Mouse (Mus musculus) thymus, postnatal 10 days (tissue): ENCODE data around the gene Mief1.

Experiments used
- DNase-seq, 2 experiments: peaks; one replicate each; pipeline ENCODE4 v3.0.0; 2021; ENCODE audit warnings: low spot score in 2 of 2

Gene Mief1

DNA sequence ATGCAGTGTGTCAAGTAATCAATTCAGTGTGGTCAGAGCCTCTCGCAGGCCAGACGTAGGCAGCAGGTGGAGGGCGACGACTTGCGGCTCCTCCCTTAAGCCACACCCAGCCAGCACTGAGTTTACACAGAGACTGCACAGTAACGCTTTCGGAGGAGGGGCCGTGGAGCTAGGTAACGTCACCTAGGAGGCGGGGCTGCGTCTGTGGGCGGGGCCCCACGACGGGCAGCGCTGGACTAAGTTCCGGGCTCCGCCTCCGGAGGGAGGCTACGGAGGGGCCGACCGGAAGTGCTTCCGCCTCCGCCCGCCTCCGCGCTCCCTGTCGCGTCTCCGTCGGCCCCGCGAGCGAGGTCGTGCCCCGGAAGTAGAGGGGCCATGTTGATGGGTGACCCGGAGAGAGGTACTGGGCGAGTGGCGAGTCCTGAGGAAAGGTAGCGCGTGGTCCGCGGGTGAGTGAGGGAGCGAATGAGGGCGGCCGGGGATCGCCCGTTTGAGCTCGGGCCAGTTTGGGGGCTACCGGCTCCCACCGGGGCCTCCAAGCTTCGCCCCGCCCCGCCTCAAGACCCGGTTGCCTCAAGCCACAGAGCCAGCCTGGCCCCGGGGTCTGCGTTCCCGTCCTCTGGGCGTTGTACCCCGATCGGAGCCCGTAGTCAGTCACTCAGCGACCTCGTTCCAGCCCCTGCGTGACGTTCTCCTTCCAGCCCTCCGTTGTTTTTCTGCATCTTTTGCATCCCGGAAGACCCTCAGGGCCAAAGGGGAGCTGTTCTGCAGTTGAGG is at the start of gene Mief1:
Mief1 (plus strand) TSS at position 286 of the 777 bp plus-strand sequence.
- peak; percentile 98 to 99 for DNase-seq

DNA sequence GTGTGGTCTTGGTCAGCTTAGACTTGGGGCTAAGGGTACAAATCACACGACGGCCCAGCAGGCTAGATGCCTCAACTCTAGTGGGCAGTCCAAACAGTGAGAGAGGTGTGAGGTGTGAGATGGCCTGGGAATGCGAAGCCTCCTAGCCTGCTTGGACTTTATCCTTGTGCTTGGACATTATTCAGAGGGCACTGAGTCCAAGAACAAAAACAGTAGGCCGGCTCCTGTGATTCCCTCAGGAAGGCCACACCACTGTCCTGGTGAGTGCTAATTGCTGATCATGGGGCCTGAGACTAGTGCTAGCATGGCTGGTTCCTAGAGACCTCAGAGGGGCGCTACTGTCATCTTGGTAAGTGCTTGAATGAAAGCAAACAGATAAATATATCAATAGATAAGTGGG is 44.9 kb upstream of the Mief1 start:
- DNase-seq, result no peak

DNA sequence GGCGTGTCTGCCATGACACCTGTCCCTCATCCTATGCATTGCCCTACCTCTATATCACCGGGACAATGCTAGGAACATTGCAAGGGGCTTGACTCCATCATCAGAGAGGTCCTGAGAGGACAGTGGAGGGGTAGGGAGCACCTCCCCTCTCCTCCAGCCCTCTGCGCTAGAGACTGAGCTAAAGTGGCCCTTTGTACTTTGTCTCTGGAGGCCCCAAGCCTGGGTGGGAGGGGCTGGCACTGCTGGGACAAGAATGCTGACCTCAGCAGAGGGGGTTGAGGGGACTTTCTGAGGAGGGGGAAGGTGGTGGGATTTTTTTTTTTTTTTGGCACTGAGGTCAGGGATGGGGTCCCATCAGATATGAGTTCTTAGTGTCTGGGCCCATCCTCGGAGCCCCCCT is 43.7 kb upstream of the Mief1 start:
- no peak for DNase-seq

DNA sequence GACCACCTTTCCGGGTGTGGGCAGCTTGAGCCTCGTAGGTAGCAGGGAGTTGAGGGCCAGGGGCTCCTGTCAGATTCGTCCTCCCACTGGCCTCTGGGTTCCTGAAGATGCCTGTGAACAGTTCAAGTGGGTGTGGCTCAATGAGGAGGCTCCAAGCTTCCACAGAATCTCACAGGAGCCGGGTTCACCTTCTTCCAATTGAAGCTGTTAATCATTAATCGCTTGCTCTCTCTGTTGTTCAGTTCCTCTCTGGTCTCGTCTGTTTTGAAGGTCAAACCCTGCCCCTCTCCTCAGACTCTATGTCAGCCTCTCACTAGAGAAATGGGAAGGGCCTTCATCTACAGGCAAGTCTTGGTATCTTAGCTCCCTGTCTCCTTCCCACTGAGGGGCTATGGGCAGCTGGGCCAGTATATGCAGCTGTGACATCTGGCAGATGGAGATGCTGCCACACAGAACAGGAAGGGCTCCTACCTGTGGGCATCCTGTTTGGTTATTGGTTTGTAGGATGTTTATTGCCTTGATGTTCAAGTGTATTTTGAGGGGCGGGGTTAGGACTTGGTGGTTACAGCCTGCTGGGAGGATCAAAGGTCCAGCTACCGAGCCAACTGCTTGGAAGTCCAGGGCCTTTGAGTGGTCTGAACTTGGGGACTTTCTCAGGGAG is 42.1 kb upstream of the Mief1 start:
- DNase-seq, result no peak

DNA sequence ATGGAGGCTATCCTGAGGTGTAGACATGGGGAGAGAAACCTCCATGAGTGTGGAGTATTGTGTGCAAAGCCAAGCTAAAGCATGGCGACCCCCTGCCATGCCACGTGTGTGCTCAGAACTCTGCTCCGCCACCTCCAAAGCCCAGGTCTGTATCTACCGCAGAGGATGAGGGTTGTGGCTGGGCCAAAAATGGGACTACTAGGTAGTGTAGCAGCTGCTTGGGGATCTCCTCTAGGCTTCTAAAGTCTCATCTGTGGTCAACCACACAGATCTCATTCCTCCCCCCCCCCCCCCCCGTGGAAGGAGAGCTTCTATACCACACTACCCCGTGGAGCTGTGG is 41.6 kb upstream of the Mief1 start:
- DNase-seq, result peak; percentile 29 to 35

DNA sequence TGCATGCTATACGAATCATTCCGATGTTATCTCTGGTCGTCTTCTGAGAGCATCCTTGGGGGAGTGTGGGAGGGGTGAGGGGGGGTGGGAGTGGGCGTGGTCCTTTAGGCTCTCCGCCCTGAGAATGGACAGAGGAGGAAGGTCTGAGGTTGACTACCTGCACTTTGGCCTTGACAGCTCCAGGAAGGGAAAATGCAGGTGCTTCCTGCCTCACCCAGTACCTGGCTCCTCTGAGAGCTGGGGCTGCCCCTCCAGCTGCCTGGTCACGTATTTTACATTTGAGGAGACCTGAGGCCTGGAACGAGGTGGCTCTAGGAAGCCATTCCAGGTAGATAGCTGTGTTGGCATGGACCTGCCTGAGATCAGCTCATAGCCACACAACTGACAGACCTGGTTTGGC is 41.0 kb upstream of the Mief1 start:
- no peak for DNase-seq

DNA sequence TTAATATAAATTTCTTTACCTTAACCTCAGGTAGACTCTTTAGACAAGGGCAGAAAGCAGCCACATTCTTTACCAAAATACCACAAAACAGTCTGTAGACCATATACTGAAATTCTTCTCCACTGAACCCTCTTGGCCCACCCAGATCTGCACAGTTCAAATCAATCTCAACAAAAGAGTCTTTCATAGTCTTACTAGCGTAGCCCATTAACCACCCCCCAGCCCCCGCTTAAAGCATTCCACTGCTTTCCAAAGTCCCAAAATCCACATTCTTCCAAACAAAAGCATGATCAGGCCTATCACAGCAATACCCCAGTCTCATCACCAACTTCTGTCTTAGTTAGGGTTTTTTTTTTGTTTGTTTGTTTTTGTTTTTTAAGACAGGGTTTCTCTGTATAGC is 34.3 kb upstream of the Mief1 start:
- no peak for DNase-seq

DNA sequence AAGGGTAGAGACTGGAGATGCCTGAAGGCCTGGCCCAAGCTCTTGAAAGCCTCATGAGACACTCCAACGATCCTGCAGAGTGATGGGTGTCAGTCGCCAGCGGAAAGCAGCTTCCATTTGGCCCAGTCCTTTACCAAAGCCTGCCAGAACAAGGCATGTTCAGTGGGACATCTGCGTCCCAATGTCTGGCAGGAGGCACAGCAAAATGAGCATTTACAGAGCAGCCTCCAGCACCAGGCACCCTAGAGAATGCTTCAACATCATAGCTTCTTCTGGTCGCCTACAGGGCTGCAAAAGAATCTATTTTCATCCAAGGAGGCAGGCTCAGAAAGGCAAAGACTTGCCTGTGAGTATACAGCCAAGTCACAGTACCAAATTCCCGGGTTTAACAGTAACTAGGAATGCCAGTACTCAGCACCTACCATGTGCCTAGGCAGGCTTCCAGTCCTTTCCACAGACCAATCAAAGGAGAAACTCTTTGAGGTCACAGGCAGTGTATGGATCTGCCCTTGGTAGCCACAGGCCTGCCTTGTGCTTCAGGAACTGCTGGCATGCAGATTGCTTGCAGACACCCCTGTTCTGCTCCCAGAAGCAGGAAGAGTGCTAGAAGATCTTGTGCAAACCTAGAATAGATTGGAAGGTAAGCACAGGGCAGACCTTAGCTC is 31.6 kb upstream of the Mief1 start:
- DNase-seq, result no peak

DNA sequence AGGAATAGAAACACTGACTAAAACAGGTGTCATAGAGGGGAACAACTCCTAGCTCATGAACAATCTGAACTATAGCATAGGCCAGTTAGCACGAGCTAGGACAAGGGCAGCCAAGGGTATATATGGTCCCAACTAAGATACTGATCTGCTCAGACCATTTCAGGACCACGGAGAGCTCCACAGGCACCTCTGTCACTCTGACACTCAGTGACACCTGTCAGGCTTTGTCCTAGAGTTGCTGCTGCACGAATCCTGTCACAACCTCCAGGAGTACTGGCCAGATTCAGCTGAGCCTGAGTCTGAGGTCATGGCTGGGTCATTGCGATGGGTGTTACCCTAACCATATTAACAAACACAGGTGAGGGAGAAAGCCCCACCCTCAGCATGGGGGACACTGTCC is 30.4 kb upstream of the Mief1 start:
- peak in 1 of 2 experiments; percentile 61 for DNase-seq

DNA sequence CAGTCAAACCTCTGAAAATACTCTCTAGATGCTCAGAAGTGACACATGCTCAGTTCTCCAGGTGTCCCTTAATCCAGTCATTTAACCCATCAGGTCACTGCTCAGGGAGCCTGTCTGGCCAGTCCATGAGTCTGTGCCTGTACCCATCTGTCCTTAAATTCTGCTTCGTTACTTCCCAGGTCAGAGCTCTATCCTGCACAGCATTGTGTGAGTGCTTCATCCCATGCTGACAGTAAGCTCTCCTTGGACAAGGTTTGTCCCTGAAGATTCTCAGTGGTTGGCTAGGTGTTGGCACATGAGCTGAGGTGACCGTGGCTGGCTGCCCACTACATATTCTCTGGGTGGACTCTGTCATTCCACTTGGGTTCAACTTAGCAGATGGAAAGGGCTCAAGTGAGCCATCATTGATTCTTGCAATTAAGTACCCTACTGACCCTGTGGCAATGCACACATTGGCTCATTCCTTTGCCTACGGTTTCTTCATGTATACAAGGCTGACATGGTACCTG is 27.7 kb upstream of the Mief1 start:
- DNase-seq, result no peak

DNA sequence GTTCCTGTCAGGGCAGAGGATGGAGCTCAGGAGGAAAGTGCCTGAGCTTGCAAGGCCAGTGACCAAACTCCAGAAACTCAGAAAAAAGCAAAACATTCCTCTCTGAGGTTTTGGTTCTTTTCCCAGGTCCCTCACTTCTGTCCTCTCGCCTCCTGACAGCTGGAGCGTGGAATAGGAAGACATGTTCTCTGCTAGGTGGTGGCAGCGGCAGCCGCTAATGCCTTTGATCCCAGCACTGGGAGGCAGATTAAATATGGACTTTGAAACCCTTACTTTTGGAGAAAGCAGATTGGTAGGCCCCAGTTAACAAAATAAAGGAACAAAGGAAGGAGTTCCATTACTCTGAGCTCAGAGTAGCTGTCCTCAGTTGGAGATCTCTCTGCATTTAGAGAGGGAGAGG is 25.4 kb upstream of the Mief1 start:
- no peak for DNase-seq

DNA sequence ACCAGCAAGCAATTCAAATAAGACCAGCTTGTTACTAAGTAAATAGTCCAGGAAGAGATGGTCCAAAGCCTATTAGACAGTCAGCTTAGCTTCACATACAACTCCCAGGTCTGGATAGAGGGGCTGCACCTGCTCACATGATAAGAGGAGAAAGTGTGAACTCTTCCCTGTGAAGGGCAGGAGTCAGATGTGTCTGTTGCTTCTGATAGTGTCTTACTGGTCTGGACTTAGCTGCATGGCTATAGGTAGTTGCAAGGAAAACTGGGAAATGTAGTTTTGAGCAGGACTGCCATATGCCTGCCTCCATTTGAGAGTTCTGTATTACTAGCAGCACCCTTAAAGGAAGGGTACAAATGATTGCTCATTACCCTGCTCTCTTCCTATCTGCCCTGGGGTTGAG is 20.1 kb upstream of the Mief1 start:
- no peak for DNase-seq

DNA sequence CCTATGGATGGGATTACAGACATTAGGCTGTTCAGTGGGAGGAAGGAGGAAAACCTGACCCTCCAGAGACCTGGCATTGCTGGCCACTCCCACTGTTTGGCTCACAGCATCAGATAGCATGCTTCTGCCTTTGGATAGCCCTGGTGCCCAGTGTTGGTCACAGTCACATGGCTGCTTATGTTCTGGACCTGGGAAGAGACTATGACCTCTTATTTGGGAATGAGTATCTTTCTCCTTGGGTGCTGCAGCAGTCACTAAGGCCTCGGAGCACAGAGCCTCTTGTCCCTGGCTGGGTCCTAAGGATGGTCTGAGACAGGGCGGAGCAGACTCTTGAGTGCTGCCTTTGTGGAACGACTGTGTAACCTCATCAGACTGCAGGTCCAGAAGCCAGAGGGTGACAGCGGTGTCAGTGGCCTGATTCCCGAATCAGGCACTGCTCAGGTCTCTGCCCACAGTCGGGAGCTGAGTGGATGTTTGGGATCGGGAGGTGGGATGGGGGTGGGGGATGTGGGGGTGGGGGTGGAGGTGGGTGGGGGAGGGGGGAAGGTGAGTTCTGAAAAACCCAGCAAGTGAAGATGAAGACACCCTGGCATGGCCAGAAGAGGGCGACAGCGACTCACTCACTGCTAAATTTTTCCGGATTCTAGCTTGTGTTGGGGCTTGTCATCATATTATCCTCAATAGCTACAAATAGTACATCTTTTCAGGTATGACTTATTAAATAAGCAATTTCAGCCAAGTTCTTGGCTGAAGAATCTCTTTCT is 17.9 kb upstream of the Mief1 start:
- DNase-seq, result peak; percentile 23 to 66

DNA sequence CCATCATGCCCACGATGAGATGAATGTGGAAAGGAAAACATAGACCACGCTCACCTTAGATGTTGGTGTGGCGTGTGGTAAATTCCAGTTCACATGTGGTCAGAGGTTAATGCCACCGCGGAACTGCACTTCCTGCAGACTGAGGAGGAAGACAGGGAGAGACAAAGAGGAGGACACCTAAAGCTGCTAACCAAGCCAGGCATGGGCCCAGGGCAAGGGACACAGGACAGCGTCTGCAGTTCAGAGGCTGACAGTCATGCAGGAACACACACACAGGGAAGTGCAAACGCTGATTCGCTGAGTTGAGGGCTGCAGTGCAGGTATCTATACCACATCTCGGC is 17.4 kb upstream of the Mief1 start:
- DNase-seq, result no peak

DNA sequence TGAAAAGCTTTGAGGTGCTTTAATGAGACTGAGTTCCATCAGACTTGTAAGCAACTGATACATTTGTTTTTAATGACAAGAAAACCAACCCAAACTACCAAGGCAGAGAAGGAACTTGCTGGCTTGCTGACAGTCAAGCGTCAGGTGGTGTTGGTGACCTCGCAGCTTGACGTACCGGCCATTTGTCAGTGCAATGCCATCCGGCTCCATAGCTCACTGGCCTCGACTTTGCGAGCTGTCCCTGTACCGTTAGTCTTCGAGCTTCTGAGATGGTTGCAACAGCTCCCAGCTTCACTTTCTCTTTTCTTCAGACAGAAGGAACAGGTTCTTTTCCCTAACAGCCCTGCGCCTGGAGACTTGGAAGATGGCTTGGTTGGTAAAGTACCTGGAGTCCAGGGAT is 16.3 kb upstream of the Mief1 start:
- no peak for DNase-seq

DNA sequence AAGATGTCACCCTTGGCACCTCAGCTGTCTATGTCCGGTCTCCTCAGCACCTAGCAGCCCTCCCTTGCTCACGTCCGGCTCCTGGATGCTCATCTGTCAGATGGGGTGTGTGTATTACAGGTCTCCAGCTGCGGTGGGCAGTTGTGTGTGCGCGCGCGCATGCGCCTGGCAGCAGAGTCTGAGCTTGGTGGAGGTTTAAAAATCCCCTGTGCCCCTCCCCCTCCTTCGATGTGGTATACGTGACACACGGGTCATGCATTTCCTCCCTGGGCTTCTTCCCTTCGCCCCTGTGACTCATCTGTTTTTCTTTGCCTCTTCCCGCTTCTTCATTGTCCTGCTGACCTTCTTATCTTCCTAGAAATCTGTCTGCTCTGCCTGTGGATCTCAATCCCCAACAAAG is 14.6 kb upstream of the Mief1 start:
- DNase-seq, result peak; percentile 41 to 56

DNA sequence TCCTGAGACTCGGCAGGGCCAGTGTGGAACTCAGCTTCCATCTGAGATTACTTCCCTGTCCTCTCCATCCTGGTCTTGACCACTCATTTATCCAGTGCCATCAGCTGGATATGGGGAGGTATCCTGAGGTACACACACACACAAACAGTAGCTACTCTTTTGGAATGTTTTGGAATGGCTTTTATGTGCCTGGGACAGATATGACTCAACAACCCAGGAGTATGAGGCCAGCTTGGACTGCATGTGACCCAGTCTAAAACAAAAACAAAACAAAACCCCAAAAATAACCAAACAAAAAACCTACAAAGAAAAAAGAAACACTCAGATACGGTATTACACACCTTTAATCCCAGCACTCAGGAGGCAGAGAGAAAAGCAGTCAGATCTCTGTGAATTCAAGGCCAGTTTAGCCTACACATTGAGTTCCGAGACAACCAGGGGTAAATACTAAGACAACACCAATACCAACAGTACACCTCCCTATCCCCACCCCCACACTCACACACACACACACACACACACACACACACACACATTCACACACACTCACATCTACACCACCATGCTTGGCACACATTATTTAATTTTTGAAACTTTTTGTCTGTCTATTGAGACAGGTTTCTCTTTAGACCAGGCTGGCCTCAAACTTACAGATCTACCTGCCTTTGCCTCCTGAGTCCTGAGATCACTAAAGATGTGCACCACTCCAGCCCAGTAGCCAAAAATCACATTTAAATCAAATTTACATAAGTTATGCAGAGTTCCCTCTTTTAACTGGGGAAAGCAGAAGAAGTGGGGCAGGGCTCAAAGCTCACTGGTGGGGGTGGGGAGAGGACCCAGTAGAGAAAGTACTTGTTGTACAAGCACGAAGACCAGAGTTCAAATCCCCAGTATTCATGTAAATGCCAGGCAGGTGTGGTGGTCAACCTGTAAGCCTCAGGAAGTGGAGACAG is 13.8 kb upstream of the Mief1 start:
- no peak for DNase-seq

DNA sequence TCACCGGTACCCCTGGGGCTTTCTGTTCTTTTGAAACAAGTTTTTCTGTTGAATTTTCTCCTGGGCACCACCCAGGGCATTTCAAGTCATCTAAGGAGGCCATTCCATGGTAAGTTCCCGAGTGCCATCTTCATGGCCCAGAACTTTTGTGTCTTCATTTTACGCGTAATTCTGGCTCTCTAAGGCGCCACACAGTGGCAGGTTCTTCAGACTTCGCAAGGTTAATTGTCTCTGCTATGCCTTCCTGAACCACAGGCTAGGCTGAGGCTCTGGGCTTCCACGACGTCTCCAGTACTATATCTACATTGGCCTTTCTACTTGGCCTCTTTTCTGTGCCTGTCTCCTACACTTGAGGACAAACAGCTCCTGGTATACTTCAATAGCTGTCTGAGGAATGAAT is 12.8 kb upstream of the Mief1 start:
- no peak for DNase-seq

DNA sequence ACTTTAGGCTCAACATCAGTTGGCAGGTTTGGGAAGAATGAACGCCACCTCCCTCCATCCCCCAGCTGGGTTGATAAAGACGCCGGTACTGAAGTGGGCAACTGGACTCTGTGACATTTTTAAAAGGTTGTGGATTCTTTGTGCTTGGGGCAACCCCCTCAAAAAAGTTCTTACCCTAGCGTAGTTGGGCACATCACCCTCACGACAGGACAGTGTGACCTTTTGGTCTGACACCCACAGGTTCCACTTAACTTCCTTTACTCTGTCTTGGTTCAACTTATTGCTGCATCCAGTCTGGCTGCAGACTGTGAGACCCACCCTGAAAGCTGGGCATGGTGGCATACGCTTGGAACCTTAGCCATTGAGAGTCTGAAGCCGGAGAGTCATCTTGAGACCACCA is 10.1 kb upstream of the Mief1 start:
- no peak for DNase-seq

DNA sequence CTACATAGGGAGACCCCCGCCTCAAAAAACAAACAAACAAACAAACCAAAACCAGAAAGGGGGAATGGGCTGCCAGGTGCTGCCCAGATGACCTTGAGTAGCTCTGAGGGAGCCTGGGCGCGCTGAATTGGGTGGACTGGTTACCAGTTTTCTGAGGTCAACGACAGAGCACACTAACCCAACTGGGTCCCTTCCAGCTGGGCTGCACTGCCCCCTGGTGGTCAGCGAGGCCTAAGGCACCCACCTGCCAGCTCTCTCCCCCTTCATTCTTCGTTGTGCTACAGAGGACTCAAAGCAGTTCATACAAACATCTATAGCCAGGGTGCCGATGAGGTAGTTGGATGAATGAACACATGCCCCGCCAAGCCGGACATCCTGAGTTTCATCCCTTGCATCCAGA is 8.6 kb upstream of the Mief1 start:
- peak; percentile 74 to 94 for DNase-seq

DNA sequence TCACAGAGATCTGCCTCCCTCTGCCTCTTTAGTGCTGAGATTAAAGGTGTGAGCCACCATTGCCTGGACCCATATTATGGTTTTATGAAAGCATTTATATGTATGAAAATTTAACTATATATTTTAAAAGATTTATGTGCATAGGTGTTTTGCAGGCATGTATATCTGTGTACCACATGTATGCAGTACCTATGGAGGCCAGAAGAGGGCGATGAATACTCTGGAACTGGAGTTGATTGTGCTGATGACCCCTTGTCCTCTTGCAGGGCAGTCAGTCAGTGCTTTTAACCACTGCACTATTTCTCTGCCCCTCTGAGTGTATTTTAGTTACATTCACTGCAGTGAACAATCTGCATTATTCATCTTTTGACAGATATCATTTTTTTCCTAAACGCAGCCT is 8.0 kb upstream of the Mief1 start:
- peak; percentile 31 to 76 for DNase-seq
